Mouse (Mus musculus): ENCODE results near the gene Syne1. TPM values are rescaled to one million over a fixed set of nuclear protein-coding genes. Genes with fewer than 3 reads are reported as not detected.

Syne1 gene
- polyA plus RNA-seq, 1 experiment from 2014 or later, result 5.2 TPM

GRCm38 (mm10) chr10:5236171-5236570, 315.1 kb downstream of the Syne1 start:
- Histone ChIP-seq H3K4me1 (ENCODE audit: insufficient read depth) (no peaks in the 10 kb centered on the region), H3K4me2 (ENCODE audit: low read depth, low read length) (no peak overlapping the region), H3K9ac (replicated peaks) (no peak overlapping the region), H3K36me3 (replicated peaks; ENCODE audit: insufficient read depth, low read length) (0 out of 2 replicates have a peak, but pooled peaks cover 2% of the 10 kb centered on the region), H3K9me3 (ENCODE audit: low read length) (no peaks in the 10 kb centered on the region), H3K27ac (ENCODE audit: low read depth) (no peak overlapping the region), H3K27me3 (ENCODE audit: insufficient read depth, low read length) (no peaks in the 10 kb centered on the region), H3K4me3 (ENCODE audit: low read depth, low read length) (no peak overlapping the region)
- 84% methylated on average over 3 of the region's 3 CpGs for WGBS (ENCODE audit: insufficient replicate concordance)
- DNase-seq, result no peak
- no peak for TF ChIP-seq CTCF (IDR thresholded peaks at IDR 0.05; ENCODE audit: low read depth)
- no peak for TF ChIP-seq EP300 (IDR thresholded peaks at IDR 0.05; ENCODE audit: low read depth)
- ATAC-seq, result no peak

DNA sequence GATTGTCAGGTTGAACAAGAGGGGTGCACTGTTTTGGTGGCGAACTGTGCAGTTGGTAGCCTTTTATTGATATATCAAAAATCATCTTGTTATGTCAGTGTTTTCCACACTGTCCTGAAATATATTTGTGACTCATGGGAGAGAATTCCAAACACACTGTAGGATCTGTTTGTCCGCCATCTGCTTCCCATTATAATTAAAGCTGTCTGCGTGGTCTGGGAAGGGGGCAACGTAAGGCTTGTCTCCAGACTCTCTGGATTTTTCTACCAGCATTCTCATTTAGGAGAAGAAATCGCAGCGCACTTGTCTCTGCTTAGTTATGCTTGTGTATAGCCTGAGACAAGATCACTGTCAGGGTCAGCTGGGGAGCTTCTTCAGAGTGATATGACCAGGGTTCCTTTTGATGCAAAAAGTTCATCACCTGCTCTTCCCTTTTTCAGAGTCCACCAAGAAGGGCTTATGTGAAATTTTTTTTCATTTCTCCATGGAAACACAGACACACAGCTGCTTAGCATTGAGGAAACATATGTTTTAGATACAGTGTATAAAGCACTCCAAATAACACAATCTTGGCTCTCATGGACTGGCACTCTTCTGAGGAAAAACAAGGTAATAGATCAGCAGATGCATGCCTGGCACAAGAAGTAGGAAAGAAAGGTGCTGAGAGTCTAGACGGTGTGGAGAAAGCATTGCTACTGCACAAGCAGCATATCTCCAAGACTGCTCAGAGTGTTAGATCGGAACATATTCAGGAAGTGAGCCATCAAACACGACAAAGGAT, 316.4 kb downstream of the Syne1 start:
- no peak overlapping the region for H3K9ac ChIP-seq (replicated peaks)
- H3K4me1 ChIP-seq (ENCODE audit: insufficient read depth), result no peaks in the 10 kb centered on the region
- 74% methylated on average over 9 of the region's 9 CpGs for WGBS (ENCODE audit: insufficient replicate concordance)
- H3K4me2 ChIP-seq (ENCODE audit: low read depth, low read length), result no peak overlapping the region
- TF ChIP-seq EP300 (IDR thresholded peaks at IDR 0.05; ENCODE audit: low read depth) (no peak), CTCF (IDR thresholded peaks at IDR 0.05; ENCODE audit: low read depth) (no peak)
- DNase-seq (no peak), ATAC-seq (no peak)
- H3K27me3 ChIP-seq (ENCODE audit: insufficient read depth, low read length), result no peaks in the 10 kb centered on the region
- 0 out of 2 replicates have a peak, but pooled peaks cover 2% of the 10 kb centered on the region for H3K36me3 ChIP-seq (replicated peaks; ENCODE audit: insufficient read depth, low read length)
- no peaks in the 10 kb centered on the region for H3K9me3 ChIP-seq (ENCODE audit: low read length)
- H3K4me3 ChIP-seq (ENCODE audit: low read depth, low read length), result no peak overlapping the region
- H3K27ac ChIP-seq (ENCODE audit: low read depth), result no peak overlapping the region

GRCm38 (mm10) chr10:5229129-5229528, 322.2 kb downstream of the Syne1 start:
- Histone ChIP-seq H3K4me3 (ENCODE audit: low read depth, low read length) (no peak overlapping the region), H3K36me3 (replicated peaks; ENCODE audit: insufficient read depth, low read length) (peaks cover 5% of the 10 kb centered on the region; the same call in 1 of the 2 replicates), H3K4me1 (ENCODE audit: insufficient read depth) (no peaks in the 10 kb centered on the region), H3K27me3 (ENCODE audit: insufficient read depth, low read length) (no peaks in the 10 kb centered on the region), H3K4me2 (ENCODE audit: low read depth, low read length) (no peak overlapping the region), H3K9me3 (ENCODE audit: low read length) (no peaks in the 10 kb centered on the region), H3K9ac (replicated peaks) (no peak overlapping the region), H3K27ac (ENCODE audit: low read depth) (no peak overlapping the region)
- no peak for TF ChIP-seq EP300 (IDR thresholded peaks at IDR 0.05; ENCODE audit: low read depth)
- no peak for TF ChIP-seq CTCF (IDR thresholded peaks at IDR 0.05; ENCODE audit: low read depth)
- 77% methylated on average over 8 of the region's 8 CpGs for WGBS (ENCODE audit: insufficient replicate concordance)
- no peak for ATAC-seq
- no peak for DNase-seq

DNA sequence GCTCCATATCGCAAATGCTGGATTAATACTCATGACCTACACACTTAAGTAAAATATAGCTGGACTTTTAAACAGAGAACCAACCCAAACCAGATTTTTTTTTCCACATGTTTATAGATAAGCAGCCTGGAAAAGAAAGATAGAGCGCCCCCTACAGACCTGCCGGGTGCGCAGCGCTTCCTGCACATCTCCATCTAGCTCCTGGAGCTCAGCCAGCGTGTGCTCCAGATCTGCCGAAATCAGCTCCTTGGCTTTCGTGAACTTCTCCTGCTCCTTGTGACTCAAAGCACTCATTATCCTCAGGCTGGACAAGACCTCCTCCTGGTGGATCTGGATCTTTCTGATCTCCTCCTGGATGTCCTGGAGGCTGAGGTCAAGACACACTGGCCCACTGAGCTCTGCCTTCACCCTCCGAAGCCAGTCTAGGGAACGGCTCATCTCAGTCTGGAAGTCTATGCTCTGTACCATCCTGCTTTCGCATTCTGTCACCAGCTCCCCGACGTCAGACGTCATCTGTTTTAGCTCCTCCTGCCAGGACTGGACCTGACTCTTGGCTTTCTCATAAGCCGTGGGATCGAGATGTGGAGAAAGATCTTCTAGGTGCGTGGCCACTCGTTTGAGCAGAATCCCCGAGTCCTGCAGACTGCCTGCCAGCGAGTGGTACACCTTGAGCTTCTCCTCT, 323.7 kb downstream of the Syne1 start:
- Histone ChIP-seq H3K36me3 (replicated peaks; ENCODE audit: insufficient read depth, low read length) (peaks cover 3% of the 10 kb centered on the region; the same call in 1 of the 2 replicates), H3K4me3 (ENCODE audit: low read depth, low read length) (no peak overlapping the region), H3K27ac (ENCODE audit: low read depth) (no peak overlapping the region), H3K9me3 (ENCODE audit: low read length) (no peaks in the 10 kb centered on the region), H3K4me1 (ENCODE audit: insufficient read depth) (no peaks in the 10 kb centered on the region), H3K27me3 (ENCODE audit: insufficient read depth, low read length) (no peaks in the 10 kb centered on the region), H3K9ac (replicated peaks) (no peak overlapping the region), H3K4me2 (ENCODE audit: low read depth, low read length) (no peak overlapping the region)
- ATAC-seq (no peak), DNase-seq (peak; percentile 48)
- TF ChIP-seq EP300 (IDR thresholded peaks at IDR 0.05; ENCODE audit: low read depth) (no peak), CTCF (IDR thresholded peaks at IDR 0.05; ENCODE audit: low read depth) (peak; percentile 51)
- WGBS (ENCODE audit: insufficient replicate concordance), result 76% methylated on average over 20 of the region's 20 CpGs

GRCm38 (mm10) chr10:5215943-5216342, 335.3 kb downstream of the Syne1 start:
- 90% methylated on average over 1 of the region's 1 CpGs for WGBS (ENCODE audit: insufficient replicate concordance)

GRCm38 (mm10) chr10:5207905-5208641, 343.2 kb downstream of the Syne1 start:
- no peaks in the 10 kb centered on the region for H3K9me3 ChIP-seq (ENCODE audit: low read length)
- WGBS (ENCODE audit: insufficient replicate concordance), result 12% methylated on average over 7 of the region's 7 CpGs
- H3K4me1 ChIP-seq (ENCODE audit: insufficient read depth), result peaks cover 22% of the 10 kb centered on the region
- TF ChIP-seq CTCF (IDR thresholded peaks at IDR 0.05; ENCODE audit: low read depth) (no peak), EP300 (IDR thresholded peaks at IDR 0.05; ENCODE audit: low read depth) (peak; percentile 77)
- ATAC-seq (peak; percentile 50), DNase-seq (no peak)
- no peaks in the 10 kb centered on the region for H3K27me3 ChIP-seq (ENCODE audit: insufficient read depth, low read length)
- H3K27ac ChIP-seq (ENCODE audit: low read depth), result peak overlapping the region; percentile 77
- no peak overlapping the region for H3K4me2 ChIP-seq (ENCODE audit: low read depth, low read length)
- peak overlapping the region; percentile 13; the same call in 1 of the 2 replicates for H3K9ac ChIP-seq (replicated peaks)
- no peak overlapping the region for H3K4me3 ChIP-seq (ENCODE audit: low read depth, low read length)
- no peaks in the 10 kb centered on the region for H3K36me3 ChIP-seq (replicated peaks; ENCODE audit: insufficient read depth, low read length)

More at GRCm38 (mm10) chr10:5215943-5216342, 335.3 kb downstream of the Syne1 start:
- H3K4me3 ChIP-seq (ENCODE audit: low read depth, low read length), result no peak overlapping the region
- no peaks in the 10 kb centered on the region for H3K4me1 ChIP-seq (ENCODE audit: insufficient read depth)
- ATAC-seq (no peak), DNase-seq (no peak)
- no peaks in the 10 kb centered on the region for H3K36me3 ChIP-seq (replicated peaks; ENCODE audit: insufficient read depth, low read length)
- TF ChIP-seq CTCF (IDR thresholded peaks at IDR 0.05; ENCODE audit: low read depth) (no peak), EP300 (IDR thresholded peaks at IDR 0.05; ENCODE audit: low read depth) (no peak)
- no peak overlapping the region for H3K27ac ChIP-seq (ENCODE audit: low read depth)
- H3K9ac ChIP-seq (replicated peaks), result no peak overlapping the region
- no peak overlapping the region for H3K4me2 ChIP-seq (ENCODE audit: low read depth, low read length)
- no peaks in the 10 kb centered on the region for H3K27me3 ChIP-seq (ENCODE audit: insufficient read depth, low read length)
- H3K9me3 ChIP-seq (ENCODE audit: low read length), result no peaks in the 10 kb centered on the region

Data from liver, postnatal 0 days (tissue).